Mouse (Mus musculus) A20 (cell line): Measurements from ENCODE around the gene Chd2.
A peak's percentile ranks its signal among the peaks of the same experiment; 100 is the strongest.

Experiments used
- DNase-seq: peaks from one replicate; pipeline ENCODE4 v3.0.0-alpha.2; 2011; ENCODE audit warnings: low read depth, low spot score

Gene Chd2

GRCm38 (mm10) chr7:73411986-73412385 lies 129.6 kb downstream of the Chd2 start:
- no peak for DNase-seq

- no peak for DNase-seq
Measured at GRCm38 (mm10) chr7:73411523-73411922, 130.1 kb downstream of the Chd2 start.

GRCm38 (mm10) chr7:73405550-73405949 lies 136.1 kb downstream of the Chd2 start:
- DNase-seq: no peak

GRCm38 (mm10) chr7:73403538-73403937 lies 138.1 kb downstream of the Chd2 start:
- no peak for DNase-seq

- DNase-seq: no peak
Measured at GRCm38 (mm10) chr7:73402671-73403070, 139.0 kb downstream of the Chd2 start.

GRCm38 (mm10) chr7:73402106-73402505 lies 139.5 kb downstream of the Chd2 start:
- no peak for DNase-seq

GRCm38 (mm10) chr7:73400051-73400916 lies 141.3 kb downstream of the Chd2 start:
- no peak for DNase-seq

GRCm38 (mm10) chr7:73399501-73400044 lies 142.1 kb downstream of the Chd2 start:
- peak; percentile 46 for DNase-seq

DNA sequence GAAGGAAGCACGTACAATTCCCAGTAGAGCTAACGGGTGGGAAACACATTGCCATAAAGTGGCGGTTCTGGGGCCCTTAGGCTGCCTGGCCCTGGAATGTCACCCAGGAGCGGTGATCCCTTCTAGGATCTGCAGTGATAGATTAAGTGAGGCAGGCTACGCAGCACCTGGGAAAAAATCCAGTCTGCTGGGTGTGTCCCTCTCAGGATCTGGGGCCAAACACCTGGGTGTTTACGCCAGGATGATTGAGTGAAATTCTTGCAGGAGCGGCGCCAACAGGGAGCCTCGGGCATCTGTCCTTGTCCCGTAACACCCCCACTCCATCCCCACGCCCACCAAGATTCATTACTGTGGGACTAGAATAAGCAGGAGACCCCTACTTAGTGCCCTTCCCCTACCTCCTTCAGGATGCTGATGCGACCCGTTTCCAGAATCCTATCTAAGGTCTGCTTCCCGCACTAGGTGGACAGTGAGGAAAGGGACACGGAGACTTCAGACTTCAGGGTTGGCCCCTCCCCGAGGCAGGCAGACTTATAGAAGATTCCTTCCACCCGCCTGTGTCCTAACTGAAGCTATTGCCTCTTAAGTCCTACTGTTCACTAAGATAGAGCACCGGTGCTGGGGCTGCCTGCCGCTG lies 142.7 kb downstream of the Chd2 start:
- DNase-seq: no peak

- no peak for DNase-seq
Measured at GRCm38 (mm10) chr7:73398319-73398718, 143.3 kb downstream of the Chd2 start.

- no peak for DNase-seq
Measured at GRCm38 (mm10) chr7:73394013-73394409, 147.6 kb downstream of the Chd2 start.

- no peak for DNase-seq
Measured at GRCm38 (mm10) chr7:73393307-73394012, 148.2 kb downstream of the Chd2 start.

DNA sequence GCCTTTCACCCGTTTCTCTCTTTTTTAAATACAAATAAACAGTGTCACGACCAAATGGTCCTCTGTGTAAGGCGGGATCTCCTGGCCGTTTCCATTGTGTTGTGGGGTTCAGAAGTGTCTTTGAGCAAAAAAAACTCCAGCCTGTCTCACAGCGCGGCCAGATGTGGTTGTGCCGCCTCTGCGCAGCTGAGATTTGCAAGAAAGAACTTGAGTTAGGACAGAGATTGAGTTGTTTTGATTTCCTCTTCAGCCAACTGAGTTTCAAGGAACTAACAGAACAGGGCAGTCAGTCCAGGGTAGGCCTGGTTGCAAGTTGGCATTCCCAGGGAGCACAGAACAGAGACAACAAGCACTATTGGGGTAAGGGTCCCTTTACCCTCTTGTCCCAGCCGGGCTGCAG lies 149.3 kb downstream of the Chd2 start:
- DNase-seq: no peak

DNA sequence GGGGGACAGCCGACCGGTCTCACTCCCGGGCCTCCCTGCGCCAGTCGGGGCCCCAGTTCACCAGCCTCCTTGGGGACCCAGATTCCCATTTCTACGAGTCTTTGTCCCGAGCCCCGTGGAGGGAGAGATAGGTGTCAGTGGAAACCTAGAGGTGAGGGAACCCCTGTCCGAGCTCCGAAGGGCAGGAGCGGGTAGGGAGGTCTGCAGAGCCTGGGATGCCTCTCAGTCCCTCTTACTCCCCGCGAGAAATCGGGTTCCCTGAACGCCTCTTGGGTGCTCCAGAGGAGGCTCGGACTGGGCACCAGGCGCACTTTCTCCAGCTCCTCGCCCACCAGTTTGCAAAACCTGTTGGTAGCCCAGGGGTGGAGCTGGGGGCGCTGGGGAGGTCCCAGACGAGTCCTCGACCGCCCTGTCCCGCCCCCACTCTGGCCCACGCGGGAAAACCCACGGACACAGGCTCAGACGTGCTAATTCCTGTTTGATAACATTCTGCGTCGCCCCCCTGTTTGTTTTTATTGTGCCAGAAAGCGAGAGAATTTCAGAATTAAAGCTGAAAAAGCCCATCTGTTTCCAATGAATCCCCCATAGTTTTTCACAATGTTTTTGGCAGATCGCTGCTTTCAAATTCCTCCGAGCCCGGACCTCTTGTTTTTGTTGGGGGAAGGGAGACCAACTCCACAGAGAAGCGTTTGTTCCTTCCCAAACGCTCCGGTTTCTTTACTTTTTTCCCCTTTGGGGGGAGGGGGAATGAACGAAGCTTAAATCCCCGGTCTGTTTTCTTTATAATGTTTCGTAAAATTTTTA lies 149.9 kb downstream of the Chd2 start:
- no peak for DNase-seq

GRCm38 (mm10) chr7:73391002-73391517 lies 150.6 kb downstream of the Chd2 start:
- no peak for DNase-seq

GRCm38 (mm10) chr7:73390426-73391001 lies 151.1 kb downstream of the Chd2 start:
- DNase-seq: no peak

- no peak for DNase-seq
Measured at GRCm38 (mm10) chr7:73389871-73390294, 151.7 kb downstream of the Chd2 start.

DNA sequence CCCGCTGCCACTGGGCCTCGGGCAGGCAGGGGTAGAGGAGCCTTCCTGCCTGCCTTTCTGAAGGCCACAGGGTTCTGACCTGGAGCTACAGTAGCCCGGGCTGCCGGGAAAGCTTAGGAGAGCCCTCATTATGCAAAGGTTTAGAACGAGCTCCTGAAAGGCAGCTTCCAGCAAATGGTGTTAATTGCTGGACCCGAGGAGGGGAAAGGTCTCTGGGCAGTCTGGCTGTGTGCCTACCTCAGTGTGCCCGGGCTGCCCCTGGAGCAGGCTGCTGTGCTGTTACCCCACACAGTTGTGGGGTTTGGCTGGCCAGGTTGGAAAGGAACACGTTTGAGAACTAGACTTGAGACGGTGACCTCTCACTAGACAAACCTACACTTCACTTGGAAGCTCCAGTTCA lies 152.2 kb downstream of the Chd2 start:
- no peak for DNase-seq

DNA sequence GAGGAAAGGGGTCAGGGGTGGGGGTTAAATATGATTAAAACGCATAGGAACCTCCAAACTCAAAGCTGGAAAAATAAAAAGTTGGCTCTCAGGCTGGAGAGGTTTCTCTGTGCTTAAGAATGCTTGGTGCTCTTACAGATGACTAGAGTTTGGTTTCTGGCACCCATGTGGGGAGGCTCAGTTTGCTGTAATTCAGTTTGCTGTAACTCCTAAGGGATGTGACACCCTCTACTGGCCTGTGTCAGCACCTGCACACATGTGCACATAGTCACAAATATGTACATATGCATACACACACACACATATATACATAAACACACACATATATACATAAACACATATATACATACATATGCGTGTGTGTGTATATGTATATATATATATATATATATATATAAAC lies 152.8 kb downstream of the Chd2 start:
- no peak for DNase-seq

- no peak for DNase-seq
Measured at GRCm38 (mm10) chr7:73382843-73383242, 158.8 kb downstream of the Chd2 start.

DNA sequence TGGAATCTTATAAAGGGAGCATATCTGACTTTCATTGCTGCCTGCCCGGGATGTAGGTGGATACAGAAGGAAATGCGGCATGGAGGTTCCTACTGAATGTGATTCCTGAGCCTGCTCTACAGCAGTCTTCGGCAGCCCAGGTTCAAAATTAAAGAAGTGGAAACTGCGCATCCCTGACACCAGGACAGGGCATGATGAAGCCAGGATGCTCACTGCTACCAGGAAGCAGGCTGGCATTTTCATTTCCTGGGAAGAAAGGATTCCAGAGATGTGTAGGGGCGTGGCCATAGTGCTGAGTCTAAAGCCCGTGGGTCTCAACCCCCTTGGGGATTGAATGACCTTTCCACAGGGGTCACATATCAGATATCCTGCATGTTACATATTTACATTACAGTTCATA lies 163.6 kb downstream of the Chd2 start:
- no peak for DNase-seq
